10 mouse cellular contexts compared by ENCODE assay signal in the genomic region with DNA sequence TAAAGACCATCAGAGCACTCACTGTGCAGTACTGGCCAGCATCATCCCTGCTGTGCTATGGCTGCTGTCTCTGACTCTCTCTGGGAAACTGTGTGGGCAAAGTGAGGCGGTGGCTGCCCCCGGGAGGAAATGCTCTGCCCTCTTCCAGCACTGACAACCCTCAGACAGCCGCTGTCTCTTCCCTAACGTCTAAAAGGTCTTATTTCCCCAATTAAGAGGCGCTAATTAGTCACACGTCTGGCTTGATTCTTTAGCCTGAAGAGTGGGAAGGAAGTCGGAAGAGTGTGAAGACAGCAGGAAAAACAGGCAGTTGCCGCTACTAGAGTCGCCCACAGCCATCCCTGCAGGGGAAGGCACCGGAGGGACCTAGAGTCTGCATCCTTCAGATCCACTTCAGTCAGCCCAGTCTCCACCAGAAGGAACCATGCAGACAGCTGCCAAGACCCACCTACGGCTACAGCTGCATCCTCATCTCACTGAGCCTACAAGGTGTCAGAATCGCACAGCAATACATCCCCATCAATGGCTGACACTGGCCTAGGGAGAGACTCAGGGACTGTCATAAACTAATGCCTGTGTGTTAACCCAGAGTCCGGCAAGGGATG. TPM values are rescaled to one million over a fixed set of nuclear protein-coding genes. Genes with fewer than 3 reads are reported as not detected.
DNase-seq lines count a peak whose midpoint lies in the region; ATAC-seq and TF ChIP-seq lines count a peak whose summit lies in the region.
"Had no signal": no experiment of that assay in that cellular context is flagged by ENCODE, and none has a peak within 500 bp of the region (broad histone marks: within the 10 kb centered on the region; RNA-seq: fewer than 3 reads in every experiment).

No protein-coding gene starts in this region.

- peaks cover 42% of the 10 kb centered on the region for H3K4me1 ChIP-seq in heart, postnatal 0 days (ENCODE audit: control insufficient read depth, insufficient read depth)
- H3K4me1 ChIP-seq in hindbrain, embryonic 13.5 days (replicated peaks) = peaks cover 43% of the 10 kb centered on the region

- H3K4me2 ChIP-seq in heart, postnatal 0 days (ENCODE audit: low read depth, low read length) = no peak overlapping the region
- H3K4me2 ChIP-seq in hindbrain, embryonic 13.5 days = no peak overlapping the region

- H3K27ac ChIP-seq in heart, postnatal 0 days (ENCODE audit: low read depth) = 0 out of 2 replicates have a peak overlapping the region, but pooled peaks have one; percentile 24
- peak overlapping the region; percentile 23; the same call in 1 of the 2 replicates for H3K27ac ChIP-seq in hindbrain, embryonic 13.5 days
- H3K27ac ChIP-seq in macrophage = peak overlapping the region; percentile 60

- no peak overlapping the region for H3K9ac ChIP-seq in heart, postnatal 0 days (replicated peaks; ENCODE audit: low read depth, low read length)
- H3K9ac ChIP-seq in hindbrain, embryonic 13.5 days = peak overlapping the region; percentile 2; the same call in 1 of the 2 replicates

- TF ChIP-seq POLR2A in brain, embryonic 14.5 days (IDR thresholded peaks at IDR 0.05; ENCODE audit: borderline replicate concordance, extremely low read depth, insufficient read depth, insufficient read length, poor library complexity, severe bottlenecking) = no peak

- no peak for ATAC-seq in heart, postnatal 0 days (ENCODE audit: insufficient read depth, low read depth)
- no peak for ATAC-seq in hindbrain, embryonic 13.5 days (ENCODE audit: low FRiP score)
- ATAC-seq in CD4-positive, CD25-positive, alpha-beta regulatory T cell, adult 4 months = no peak

- no peaks in the 10 kb centered on the region for H3K9me3 ChIP-seq in heart, postnatal 0 days (replicated peaks; ENCODE audit: control insufficient read depth, low read length)
- no peaks in the 10 kb centered on the region for H3K9me3 ChIP-seq in hindbrain, embryonic 13.5 days

- 0 out of 2 replicates have a peak, but pooled peaks cover 6% of the 10 kb centered on the region for H3K36me3 ChIP-seq in heart, postnatal 0 days (replicated peaks; ENCODE audit: control insufficient read depth, insufficient read depth, low read length)
- H3K36me3 ChIP-seq in hindbrain, embryonic 13.5 days = no peaks in the 10 kb centered on the region
- no peaks in the 10 kb centered on the region for H3K36me3 ChIP-seq in macrophage (ENCODE audit: inconsistent target)

- TF ChIP-seq CTCF in heart, postnatal 0 days (IDR thresholded peaks at IDR 0.05; ENCODE audit: low read depth) = no peak
- TF ChIP-seq CTCF in brain, embryonic 14.5 days (IDR thresholded peaks at IDR 0.05; ENCODE audit: borderline replicate concordance, extremely low read depth, insufficient read depth, insufficient read length) = no peak

- TF ChIP-seq EP300 in heart, postnatal 0 days (IDR thresholded peaks at IDR 0.05; ENCODE audit: low read depth) = no peak

- no peak for DNase-seq in heart, postnatal 0 days (ENCODE audit: low spot score)
- no peak for DNase-seq in heart, adult 11 months
- DNase-seq in brain, embryonic 14.5 days (ENCODE audit: low read depth) = peak; percentile 66
- DNase-seq in cerebellum, postnatal 36 days = no peak
- DNase-seq in kidney, postnatal 4 days = no peak

- 42% methylated on average over 13 of the region's 13 CpGs for WGBS in heart, postnatal 0 days
- WGBS in hindbrain, embryonic 13.5 days = 40% methylated on average over 13 of the region's 13 CpGs
- WGBS in macrophage (ENCODE audit: missing documents) = 13% methylated on average over 13 of the region's 13 CpGs

- no peaks in the 10 kb centered on the region for H3K27me3 ChIP-seq in heart, postnatal 0 days (ENCODE audit: control insufficient read depth, insufficient read depth, low read length)
- no peaks in the 10 kb centered on the region for H3K27me3 ChIP-seq in hindbrain, embryonic 13.5 days
- H3K27me3 ChIP-seq: CH12.LX had no signal

- peaks cover 11% of the 10 kb centered on the region; the same call in 1 of the 2 replicates for H3K79me2 ChIP-seq in macrophage (ENCODE audit: inconsistent target)

- H3K4me3 ChIP-seq in heart, postnatal 0 days (ENCODE audit: low read depth, low read length) = no peak overlapping the region
- no peak overlapping the region for H3K4me3 ChIP-seq in hindbrain, embryonic 13.5 days
- H3K4me3 ChIP-seq in macrophage (ENCODE audit: inconsistent target) = no peak overlapping the region

RNA-seq across cellular contexts. Expression of gene Crybb3, which starts 38.6 kb away (rescaled TPM):
- not detected in 2 replicates for total RNA-seq in heart, postnatal 0 days (2014; rRNA removed; ENCODE audit: low replicate concordance)
- polyA plus RNA-seq in heart, postnatal 0 days (2015; fragmentation: Nextera tagmentation; extraction: Ambion mirVana) = 0.77 and 0.89 TPM in 2 replicates
- 2.3 and 2.4 TPM in 2 replicates for polyA plus RNA-seq in brain, embryonic 14.5 days (2012; rRNA removed)
- polyA plus RNA-seq in hindbrain, embryonic 13.5 days (2015; fragmentation: Nextera tagmentation; extraction: Ambion mirVana) = 0.31 and 0.68 TPM in 2 replicates
- 1 to 10 TPM in 1 of 26 experiments, not detected in 25; 3.9 TPM for total RNA-seq in macrophage (2018; cell fraction: chromatin; rRNA removed)
- not detected for total RNA-seq in macrophage (2018; cell fraction: cytosol; rRNA removed)
- 1 to 10 TPM in 1 of 26 experiments, under 1 TPM in 1, not detected in 24; 0.80 to 3.0 TPM for total RNA-seq in macrophage (2018; cell fraction: nucleus; rRNA removed)
- polyA plus RNA-seq in macrophage (2018) = not detected in 3 replicates
- not detected for polyA plus RNA-seq in CD4-positive, CD25-positive, alpha-beta regulatory T cell, adult 4 months (2017; shearing (Covaris generic))
- total RNA-seq: CH12.LX had no signal

RNA-seq across cellular contexts. Expression of gene Crybb2, which starts 50.0 kb away (rescaled TPM):
- not detected in 2 replicates for total RNA-seq in heart, postnatal 0 days (2014; rRNA removed; ENCODE audit: low replicate concordance)
- not detected in 2 replicates for polyA plus RNA-seq in heart, postnatal 0 days (2015; fragmentation: Nextera tagmentation; extraction: Ambion mirVana)
- not detected in 2 replicates for polyA plus RNA-seq in brain, embryonic 14.5 days (2012; rRNA removed)
- not detected in 2 replicates for polyA plus RNA-seq in hindbrain, embryonic 13.5 days (2015; fragmentation: Nextera tagmentation; extraction: Ambion mirVana)
- total RNA-seq in macrophage (2018; cell fraction: chromatin; rRNA removed) = not detected
- not detected for total RNA-seq in macrophage (2018; cell fraction: cytosol; rRNA removed)
- not detected for total RNA-seq in macrophage (2018; cell fraction: nucleus; rRNA removed)
- not detected in 3 replicates for polyA plus RNA-seq in macrophage (2018)
- polyA plus RNA-seq in CD4-positive, CD25-positive, alpha-beta regulatory T cell, adult 4 months (2017; shearing (Covaris generic)) = not detected
- total RNA-seq: CH12.LX had no signal
- polyA plus RNA-seq: stomach, embryonic 14.5 days had no signal
